Mouse (Mus musculus): ENCODE measurements around the gene Gm21060. TPM values are rescaled to one million over a fixed set of nuclear protein-coding genes. Genes with fewer than 3 reads are reported as not detected.

Gm21060 gene
- total RNA-seq (2023), result not detected

GRCm38 (mm10) chr19:61296969-61297368, at the start of gene Gm21060:
Gene Gm21060, minus strand, starts transcription at chr19:61297069.

Other genes with a start within 250 kb of the Gm21060 start
- 10 to 100 TPM; 13.7 to 21.9 TPM for gene Zfp950, start 156.2 kb downstream of the Gm21060 start, total RNA-seq (2023)
- not detected for gene Gm7102, start 120.8 kb downstream of the Gm21060 start, total RNA-seq (2023)
- gene Gm6020, start 113.2 kb downstream of the Gm21060 start, total RNA-seq (2023), result not detected
- 1,000 to 10,000 TPM in 1 of 2 experiments, 100 to 1,000 TPM in 1; 955 to 1,008 TPM for gene Csf2ra, start 68.6 kb downstream of the Gm21060 start, total RNA-seq (2023)

Measured in neutrophil, adult 59 days (primary cell).